Mouse (Mus musculus) gonadal fat pad, adult 2 months (tissue): ENCODE measurements around the gene Emc1. TPM values are rescaled to one million over a fixed set of nuclear protein-coding genes. Genes with fewer than 3 reads are reported as not detected.

Experiments
- DNase-seq: peaks from one replicate; pipeline ENCODE4 v3.0.0-alpha.2; 2012; ENCODE audit warnings: low read depth
- polyA plus RNA-seq: library from polyadenylated mRNA; depleted of rRNA; stranded (reverse); fragments of >200 nt; gene quantifications from 2 replicates; pipeline ENCODE4 v1.2.3, GENCODE M21; 2012; rRNA removed

Emc1 gene
- 35.2 and 42.2 TPM in 2 replicates for polyA plus RNA-seq

DNA sequence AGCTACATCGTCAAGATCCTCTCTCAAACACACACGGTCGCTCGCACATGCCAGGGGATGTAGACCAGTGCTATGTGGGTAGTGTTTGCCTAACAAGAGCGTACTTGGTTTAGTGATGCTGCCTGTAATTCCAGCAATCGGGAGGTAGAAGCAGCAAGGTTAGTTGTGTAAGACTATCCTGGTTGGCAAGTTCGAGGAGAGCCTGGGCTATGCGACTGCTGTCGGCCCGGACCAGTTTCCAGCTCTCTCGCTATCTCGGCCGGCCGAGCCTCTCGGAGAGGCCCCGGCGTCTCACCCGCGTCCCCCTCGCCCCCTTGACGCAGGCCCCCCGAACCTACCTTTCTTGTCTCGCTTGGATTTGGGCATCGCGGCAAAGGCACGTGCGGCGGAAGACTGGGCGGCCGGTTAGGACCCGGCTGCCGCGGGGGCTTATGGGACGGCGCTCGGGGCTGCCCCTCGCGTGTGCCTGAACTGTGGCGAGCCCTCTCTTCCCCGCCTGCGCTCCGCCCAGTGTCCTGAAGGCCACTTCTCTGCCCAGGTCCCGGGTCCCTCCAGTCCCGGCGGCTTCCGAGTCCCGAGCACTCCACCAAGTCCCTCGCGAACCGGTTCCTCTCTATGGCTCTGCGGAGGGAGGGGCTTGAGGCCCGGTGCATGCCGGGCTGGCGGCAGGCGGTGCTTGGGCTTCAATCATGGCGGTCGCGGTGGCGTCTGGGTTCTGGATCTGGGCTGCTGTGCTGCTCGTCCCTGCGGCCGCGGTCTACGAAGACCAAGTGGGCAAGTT lies at the start of gene Emc1, which contains the start of the genes Mrto4 and Ubr4:
Gene Emc1 (plus strand): TSS at position 657 of the 781 bp plus-strand sequence.
Gene Mrto4 (minus strand): TSS at position 646 of the 781 bp plus-strand sequence.
Gene Ubr4 (plus strand): TSS at position 679 of the 781 bp plus-strand sequence.
- no peak for DNase-seq

DNA sequence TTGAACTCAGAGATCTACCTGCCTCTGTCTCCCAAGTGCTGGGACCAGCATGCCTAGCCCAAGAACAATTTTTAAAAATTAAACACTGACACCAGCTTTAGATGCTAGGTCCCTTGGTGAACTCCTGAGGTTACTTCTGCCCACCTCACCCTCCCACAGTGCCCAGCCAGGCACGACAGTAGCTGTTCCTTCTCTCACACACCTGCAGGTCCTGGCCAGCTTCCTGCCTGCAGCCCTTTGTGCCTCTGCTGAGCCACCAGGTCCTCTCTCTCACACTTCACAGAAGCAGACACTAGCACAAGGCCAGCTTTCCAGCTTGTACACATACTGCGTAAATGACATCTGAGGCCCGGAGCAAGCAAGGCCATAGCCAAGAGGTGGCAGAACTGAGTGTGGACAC lies 46.9 kb upstream of the Emc1 start:
- no peak for DNase-seq

DNA sequence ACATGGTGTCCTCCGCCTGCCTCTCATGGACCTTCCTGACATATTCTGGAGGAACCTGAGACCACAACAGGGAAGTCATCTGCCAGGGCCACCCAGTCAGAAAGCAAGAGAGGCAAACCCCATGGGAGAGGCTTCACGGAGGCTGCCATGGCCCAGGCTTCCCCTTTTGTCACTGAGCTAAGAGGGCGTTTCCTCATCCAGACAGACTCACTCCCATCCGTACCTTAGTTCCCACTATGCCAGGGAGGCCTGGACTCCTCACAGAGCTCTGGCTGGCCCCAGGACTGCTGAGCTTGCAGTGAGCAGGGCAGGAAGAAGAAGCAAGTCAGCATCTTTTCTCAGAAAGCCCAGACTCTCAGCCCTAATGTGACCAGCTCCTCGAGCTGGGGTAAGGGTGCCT lies 44.5 kb upstream of the Emc1 start:
- no peak for DNase-seq

DNA sequence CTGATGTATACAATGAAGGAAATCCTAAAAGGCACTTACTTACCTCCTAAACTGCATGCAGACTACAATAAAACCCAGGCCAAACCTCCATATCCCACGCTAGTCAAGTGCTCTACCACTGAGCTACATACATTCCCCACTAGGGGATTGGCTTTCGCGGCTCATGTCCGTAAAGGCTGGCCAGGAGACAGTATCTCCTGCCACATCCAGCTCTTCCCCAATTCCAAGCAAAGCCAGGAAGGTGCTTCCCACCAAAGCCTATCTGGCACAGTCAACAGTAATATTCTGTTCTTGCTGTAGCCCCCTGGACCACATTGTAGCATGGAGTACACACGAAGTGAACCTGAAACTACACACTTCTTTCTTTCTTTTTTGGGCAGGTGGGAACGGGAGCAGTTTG lies 42.7 kb upstream of the Emc1 start:
- DNase-seq = no peak

DNA sequence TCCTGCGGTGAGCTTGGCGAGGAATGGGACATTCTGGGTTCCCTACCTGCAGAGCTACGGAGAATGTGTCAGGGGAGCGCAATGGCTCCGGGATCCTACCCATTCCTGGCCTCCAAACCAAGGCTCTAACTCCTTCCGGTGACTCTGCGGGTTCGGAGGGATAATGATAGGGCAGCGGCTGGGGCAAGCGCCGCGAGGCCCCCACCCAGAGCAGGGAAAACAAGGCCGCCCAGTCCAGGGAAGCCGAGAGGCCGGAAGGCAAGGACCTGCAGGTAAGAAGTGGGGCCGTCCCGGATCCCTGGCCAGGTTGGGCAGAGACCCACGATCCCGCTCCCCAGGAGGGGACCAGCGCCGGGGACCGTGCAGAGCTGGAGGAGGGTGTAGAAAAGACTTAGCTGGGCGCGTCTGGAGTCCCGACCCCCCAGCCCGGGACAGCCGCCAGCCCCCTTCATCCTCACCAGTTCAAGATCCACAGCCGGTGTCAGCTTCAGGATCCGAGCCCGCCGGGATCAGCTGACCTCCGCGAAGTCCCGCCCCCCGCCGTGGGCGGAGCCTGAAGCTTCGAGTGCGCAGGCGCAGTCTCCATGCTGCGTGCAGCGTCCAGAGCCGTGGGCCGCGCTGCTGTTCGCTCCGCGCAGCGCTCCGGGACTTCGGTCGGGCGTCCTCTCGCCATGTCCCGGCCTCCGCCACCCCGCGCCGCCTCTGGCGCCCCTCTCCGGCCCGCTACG lies 42.1 kb upstream of the Emc1 start, which contains the start of the genes Pqlc2 and Akr7a5:
Gene Pqlc2 (minus strand): TSS at position 538 of the 728 bp plus-strand sequence.
Gene Akr7a5 (plus strand): TSS at position 574 of the 728 bp plus-strand sequence.
- no peak for DNase-seq

DNA sequence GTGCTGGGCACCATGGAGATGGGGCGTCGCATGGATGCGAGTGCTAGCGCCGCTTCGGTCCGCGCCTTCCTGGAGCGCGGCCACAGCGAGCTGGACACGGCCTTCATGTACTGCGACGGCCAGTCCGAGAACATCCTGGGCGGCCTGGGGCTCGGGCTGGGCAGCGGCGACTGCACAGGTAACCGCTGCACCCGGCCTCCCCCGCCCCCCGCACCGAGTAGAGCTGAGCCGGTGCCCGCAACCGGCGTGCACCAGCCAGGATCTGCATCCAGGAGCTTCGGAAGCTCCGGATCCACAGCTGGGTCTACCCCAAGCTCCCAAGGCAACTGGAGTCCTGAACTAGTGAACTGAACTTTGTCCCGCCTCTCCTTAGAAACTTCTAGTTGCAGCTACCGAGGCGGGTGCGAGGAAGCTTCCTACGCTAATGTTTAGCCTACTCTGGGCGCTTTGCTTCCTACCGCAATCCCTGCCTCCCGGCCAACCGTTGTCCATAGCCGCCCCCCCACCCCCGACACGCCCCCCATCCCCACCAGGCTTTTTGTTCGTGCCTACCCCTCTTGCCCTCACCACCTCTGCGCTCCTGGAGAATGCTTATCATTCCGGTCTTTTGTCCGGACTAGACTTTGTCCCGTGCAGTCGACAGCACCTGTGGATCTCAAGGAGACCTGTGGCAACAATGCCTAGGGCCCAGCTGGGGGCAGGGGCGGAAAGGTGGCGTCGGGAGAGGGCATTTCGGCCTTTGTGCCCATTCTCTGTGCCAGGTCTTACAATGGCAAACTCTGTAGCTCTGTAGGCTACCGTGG lies 41.3 kb upstream of the Emc1 start:
- no peak for DNase-seq

DNA sequence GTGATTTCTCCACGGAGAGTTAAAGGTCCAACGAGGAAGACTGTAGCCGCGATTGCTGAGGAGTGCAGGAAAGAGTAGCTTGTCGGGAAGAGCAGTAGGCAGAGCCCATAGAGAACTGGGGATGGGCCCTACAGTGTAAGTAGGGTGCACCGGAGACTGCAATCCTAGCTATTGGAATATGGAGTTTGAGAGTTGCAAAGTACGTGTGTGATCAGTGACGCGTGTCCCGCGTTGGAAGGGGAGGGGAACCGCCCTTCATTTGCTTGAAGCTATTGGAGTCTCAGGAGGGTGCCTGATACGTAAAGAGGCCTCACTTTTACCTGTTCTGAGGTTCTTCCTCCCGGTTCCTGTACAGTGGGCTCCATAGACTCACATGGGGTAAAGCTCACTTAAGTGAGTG lies 40.7 kb upstream of the Emc1 start:
- DNase-seq = no peak

DNA sequence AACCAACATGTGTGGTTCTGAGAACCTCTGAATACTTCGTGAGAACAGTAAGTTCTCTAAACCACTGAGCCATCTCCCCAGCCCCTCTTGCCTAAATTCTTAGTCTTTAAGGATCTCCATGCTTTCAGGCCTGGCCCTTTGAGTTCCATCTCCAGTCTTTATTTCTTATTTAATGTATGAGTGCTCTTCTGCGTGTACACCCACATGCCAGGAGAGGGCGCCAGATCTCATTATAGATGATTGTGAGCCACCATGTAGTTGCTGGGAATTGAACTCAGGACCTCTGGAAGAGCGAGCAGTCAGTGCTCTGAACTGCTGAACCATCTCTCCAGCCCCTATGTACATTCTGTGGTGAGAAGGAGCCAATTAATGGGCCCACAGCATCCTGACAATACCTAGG lies 39.8 kb upstream of the Emc1 start:
- DNase-seq = no peak

DNA sequence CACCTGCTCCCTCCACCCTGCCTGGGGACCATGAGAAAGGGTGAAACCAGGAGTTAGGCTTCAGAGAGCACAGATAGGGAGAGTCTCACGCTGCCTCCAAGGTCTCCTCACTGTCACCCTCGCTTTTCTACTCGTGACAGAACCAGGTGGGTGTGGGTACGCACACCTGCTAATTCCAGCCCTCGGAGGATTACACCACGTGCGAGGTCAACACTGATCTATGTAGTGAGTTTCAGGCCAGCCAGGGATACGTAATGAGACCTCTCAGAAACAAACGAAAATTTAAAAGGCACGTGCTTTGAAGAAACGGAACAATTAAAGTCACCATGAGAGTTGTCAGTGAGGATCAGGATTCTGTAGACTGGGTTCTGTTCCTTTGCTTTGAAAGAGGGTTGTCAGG lies 33.9 kb upstream of the Emc1 start:
- no peak for DNase-seq

DNA sequence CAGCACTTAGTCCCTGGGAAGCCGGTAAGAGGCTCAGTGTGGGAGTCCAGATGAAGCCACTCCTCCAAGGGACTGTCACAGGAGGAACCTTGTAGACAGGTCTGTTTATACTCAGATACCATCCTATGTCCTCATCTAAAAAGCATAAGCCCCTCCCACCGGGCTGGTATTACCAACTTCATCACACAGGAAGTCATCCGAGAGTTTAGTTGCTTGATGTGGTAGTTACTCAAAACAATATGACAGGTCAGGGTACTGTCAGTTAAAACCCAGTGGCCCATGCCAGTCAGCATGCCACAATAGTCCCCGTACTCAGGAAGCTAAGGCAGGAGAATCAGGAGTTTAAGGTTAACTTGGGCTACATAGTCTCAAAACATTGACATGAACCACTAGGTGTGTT lies 32.6 kb upstream of the Emc1 start:
- no peak for DNase-seq

DNA sequence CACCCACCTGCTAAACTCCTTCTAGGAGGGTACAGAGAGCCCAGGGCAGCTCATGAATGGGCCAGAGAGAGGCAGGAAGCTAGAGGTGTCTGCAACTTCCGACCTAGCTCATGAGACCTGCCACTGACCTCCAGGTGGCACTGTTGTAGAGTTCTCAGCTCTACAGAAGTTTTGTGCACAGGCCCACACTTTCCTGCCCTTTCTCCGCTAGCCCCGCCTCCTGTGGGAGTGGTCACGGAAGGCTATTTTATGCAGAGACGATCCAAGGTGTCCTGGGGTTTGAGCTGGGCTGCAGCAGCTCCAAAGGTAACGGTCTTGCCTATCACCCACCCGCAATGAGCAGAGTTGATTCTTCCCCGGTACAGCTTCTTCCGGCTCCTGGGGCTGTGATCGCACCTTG lies 21.8 kb upstream of the Emc1 start:
- DNase-seq = no peak

DNA sequence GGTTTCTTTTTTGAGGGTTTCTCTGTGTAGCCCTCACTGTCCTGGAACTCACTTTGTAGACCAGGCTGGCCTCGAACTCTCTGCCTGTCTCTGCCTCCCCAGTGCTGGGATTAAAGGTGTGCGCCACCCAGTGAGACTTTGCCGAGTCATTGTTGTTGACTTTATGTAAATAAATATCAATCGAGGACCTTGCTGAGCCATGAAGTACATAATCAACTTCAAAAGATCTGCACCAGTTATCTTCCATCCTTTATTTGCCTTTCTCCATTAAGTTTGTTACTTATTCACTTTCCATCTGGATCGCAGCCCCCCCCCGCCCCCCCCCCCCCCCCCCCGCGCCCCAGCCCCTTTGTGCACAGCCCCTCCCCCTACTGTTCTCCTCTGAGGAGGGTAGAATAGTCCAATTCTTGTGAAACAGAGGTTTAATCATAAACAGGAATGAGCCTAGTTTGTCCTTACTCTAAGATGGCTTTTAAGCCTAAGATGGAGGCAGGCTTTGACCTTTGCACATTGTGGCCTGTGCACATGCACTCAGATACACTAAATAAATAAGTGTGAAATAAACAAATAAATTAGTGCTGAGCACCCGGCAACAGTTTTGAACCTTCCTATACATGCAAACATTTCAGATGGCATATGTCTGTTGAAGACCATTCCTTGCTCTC lies 17.6 kb upstream of the Emc1 start:
- no peak for DNase-seq

DNA sequence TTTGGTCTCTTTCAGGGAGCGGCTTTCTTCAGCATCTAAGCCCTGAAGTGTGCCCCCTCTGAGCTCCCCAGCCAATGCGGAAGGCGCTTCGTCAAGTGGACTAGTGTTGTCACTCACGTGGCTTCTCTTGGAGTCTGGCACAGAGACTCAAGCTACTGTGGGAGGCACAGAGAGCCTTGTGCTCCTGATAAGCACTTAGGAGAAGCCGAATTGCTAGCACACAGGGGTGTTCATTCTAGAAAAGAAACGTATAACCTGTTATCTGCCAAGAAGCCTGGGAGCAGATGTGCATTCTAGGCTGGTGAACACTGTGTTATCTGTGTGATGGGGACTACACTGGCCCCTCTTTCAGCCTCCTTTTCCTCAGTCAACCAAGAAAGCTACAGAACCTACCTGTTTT lies 16.9 kb upstream of the Emc1 start:
- no peak for DNase-seq

DNA sequence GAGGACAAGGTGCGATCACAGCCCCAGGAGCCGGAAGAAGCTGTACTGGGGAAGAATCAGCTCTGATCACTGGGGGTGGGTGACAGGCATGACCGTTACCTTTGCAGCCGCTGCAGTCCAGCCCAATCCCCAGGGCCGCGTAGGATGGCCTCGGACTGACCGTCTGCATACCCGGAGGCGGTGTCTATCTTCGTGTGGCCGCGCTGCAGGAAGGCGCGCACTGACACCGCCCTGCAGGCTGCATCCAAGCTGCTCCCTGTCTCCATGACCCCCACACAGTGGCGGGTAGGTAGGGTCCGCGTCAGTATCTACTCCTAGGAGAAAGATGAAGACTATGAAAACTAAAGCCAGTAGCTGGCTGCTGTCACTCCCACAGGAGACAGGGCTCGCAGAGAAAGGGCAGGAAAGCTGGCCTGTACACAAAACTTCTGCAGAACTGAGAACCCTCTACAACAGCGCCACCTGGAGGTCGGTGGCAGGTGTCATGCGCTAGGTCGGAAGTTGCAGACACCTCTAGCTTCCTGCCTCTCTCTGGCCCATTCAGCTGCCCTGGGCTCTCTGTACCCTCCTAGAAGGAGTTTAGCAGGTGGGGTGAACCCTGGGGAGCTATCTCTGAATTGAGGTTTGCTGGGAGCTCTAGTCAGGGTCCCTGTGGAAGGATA lies 15.4 kb upstream of the Emc1 start:
- DNase-seq = no peak

DNA sequence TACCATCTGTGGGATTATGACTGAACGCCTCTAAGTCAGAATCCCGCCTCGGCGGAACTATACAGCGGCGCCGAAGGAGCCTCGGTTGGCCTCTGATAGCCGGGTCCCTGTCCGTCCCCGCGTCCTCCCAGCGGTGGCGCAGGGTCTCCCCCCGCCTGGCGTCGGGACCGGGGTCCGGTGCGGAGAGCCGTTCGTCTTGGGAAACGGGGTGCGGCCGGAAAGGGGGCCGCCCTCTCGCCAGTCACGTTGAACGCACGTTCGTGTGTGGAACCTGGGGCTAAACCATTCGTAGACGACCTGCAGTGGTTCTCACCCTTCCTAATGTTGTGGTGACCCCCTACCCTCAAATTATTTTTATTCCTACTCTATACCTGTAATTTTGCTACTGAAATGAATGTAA lies 14.2 kb upstream of the Emc1 start:
- DNase-seq = no peak

DNA sequence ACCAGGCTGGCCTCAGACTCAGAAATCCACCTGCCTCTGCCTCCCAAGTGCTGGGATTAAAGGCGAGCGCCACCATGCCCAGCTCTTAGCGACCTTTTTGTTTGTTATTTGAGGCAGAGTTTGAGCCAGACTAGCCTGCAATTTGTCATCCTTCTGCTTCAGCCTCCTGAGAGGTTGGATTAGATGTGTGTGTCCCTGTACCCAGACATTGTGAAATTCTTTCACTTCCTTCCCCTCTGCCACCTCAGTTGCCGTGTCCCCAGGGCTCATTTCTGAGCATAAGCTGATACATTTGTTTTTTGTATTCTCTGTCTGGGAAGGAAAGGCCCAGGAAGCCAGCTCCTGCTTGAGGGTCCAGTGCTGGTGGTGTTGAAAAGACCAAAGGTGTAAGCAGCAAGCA lies 11.6 kb upstream of the Emc1 start:
- no peak for DNase-seq

DNA sequence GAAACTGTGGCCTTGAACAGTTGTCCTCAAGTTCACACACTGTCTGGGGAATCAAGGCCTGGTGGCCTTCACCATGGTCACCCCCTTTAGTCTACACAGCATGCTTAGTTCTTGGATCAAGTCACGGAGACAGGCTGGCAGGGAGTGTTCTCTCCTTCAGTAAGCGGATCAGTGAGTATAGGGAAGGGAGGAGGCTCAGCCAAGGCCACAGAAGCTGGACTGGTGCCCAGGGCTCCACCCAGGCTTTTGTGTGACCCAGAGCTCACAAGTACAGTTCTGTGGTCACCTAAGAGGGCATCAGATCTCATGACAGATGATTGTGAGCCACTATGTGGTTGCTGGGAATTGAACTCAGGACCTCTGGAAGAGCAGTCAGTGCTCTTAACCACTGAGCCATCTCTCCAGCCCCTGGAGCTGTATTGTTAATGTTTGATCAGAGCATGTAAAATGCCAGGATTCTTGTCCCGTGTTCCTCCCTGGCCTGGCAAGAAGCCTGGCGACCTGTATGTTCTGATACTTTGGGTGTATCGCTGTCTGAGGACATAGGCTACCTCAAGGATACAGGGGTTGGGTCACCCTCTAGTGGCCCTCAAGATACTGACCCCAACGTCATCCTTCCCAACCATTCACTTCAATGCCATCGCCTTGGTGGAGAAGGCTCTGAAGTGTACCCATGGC lies 10.7 kb upstream of the Emc1 start:
- DNase-seq = no peak

DNA sequence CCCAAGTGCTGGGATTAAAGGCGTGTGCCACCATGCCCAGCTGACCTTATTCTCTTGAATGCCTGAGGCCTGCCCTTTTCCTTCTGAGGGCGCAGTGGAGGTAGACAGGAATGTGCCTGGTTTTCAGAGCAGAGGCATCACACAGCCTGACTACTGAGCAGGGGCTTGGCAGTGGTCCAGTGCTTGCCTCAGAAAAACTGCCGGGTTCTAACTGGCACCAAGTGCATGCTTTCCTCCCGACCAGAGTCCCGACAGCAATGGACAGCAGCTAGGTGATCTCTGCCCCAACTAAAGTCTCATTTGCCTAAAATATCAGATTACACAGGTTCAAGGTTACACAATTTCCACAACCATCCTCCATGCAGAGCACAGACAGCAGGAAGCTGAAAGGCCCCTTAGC lies 8.7 kb upstream of the Emc1 start:
- no peak for DNase-seq

DNA sequence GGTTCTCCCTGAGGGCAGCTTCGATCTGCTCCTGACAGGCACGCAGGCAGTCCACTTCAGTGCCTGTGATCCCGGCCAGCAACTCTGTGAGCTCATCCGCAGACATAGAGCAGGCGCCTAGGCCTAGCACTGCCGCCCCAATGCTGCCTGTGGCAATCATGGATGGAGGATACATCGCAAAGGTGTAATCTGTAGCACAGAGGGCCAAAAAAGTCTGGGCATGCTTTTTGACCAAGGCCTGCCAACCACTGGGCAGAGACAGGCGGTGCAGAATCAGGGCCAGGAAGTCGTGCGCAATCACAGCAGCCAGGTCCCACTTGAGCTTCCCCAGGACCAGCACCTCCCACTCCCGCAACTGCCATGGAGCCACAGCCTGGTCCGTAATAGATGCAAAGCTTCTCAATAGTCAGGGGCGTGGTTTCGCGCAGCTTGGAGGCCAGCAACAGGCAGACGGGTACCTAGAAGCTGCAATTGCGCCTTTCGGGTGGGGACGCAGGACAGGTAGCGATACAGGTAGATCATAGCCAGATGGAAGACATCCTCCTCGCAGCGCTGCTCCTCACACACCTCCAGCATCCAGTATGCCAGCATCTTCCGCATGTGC lies 6.9 kb upstream of the Emc1 start:
- no peak for DNase-seq

DNA sequence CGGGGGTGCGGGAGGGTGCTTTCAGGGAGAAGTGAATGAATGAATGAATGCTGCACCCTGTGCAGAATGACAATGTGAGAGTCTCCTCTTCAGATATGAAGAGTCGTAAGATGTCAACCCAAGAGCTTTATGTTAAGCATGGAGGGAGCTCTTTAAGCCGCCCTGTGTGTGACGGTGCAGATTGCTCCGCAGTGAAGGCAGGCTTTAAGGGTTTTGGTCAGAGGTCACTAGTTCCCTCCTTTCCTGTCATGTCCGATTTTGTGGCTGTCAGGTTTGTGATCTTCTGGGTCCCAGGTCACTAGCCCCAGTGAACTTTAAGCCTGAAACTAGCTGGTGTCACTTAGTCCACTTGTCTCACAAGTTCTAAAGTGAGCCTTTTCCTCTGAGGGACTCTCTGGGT lies 445 bp downstream of the Emc1 start:
- DNase-seq = no peak
